Mouse (Mus musculus) liver, embryonic 15.5 days (tissue): ENCODE data around the gene Grik2. TPM values are rescaled to one million over a fixed set of nuclear protein-coding genes. Genes with fewer than 3 reads are reported as not detected.
A peak's percentile ranks its signal among the peaks of the same experiment; 100 is the strongest.

Source experiments
- ATAC-seq: fragments of 200-750 bp; cut with Nextera tagmentation; 2 replicates; pipeline ENCODE4 v1.8.0; 2017; ENCODE audit warnings: moderate number of reproducible peaks, mild to moderate bottlenecking, moderate library complexity; ENCODE audit not compliant: insufficient read depth
- H3K27ac ChIP-seq: fragments of 300-500 bp; sonication (generic); replicated peaks from 2 replicates; pipeline ENCODE4 v1.5.1; 2015; ENCODE audit warnings: mild to moderate bottlenecking, inconsistent platforms
- H3K27me3 ChIP-seq: fragments of 300-500 bp; sonication (generic); 2 replicates; pipeline ENCODE4 v1.6.1; 2015; ENCODE audit warnings: mild to moderate bottlenecking, inconsistent platforms
- H3K36me3 ChIP-seq: fragments of 300-500 bp; sonication (generic); replicated peaks from 2 replicates; pipeline ENCODE4 v1.6.1; 2015; ENCODE audit warnings: moderate library complexity, mild to moderate bottlenecking, inconsistent platforms
- H3K4me1 ChIP-seq: fragments of 300-500 bp; sonication (generic); replicated peaks from 2 replicates; pipeline ENCODE4 v1.6.1; 2015; ENCODE audit warnings: inconsistent platforms
- H3K4me2 ChIP-seq: fragments of 300-500 bp; sonication (generic); 2 replicates; pipeline ENCODE4 v1.6.1; 2015; ENCODE audit warnings: moderate library complexity, mild to moderate bottlenecking, inconsistent platforms
- H3K4me3 ChIP-seq: fragments of 300-500 bp; sonication (generic); replicated peaks from 2 replicates; pipeline ENCODE4 v1.5.1; 2015; ENCODE audit warnings: mild to moderate bottlenecking, inconsistent platforms
- H3K9ac ChIP-seq: fragments of 300-500 bp; sonication (generic); 2 replicates; pipeline ENCODE4 v1.6.1; 2015; ENCODE audit warnings: moderate library complexity, mild to moderate bottlenecking, inconsistent platforms
- H3K9me3 ChIP-seq: fragments of 300-500 bp; sonication (generic); replicated peaks from 2 replicates; pipeline ENCODE4 v1.6.1; 2016; ENCODE audit warnings: inconsistent platforms
- WGBS: fragments of 180-500 bp; shearing (Covaris S2); methylation state at CpG from one replicate; pipeline ENCODE4 v1.1.7; 2015; ENCODE audit warnings: mixed read lengths; ENCODE audit not compliant: insufficient replicate concordance; 5-methylcytosine and 5-hydroxymethylcytosine counted together
- polyA plus RNA-seq: library from polyadenylated mRNA; unstranded; fragments of >200 nt; fragmentation: Nextera tagmentation; extraction: Ambion mirVana; gene quantifications from 2 replicates; pipeline ENCODE4 v1.2.1, GENCODE M21; 2015

The Grik2 gene
- polyA plus RNA-seq, result 0.05 and 0.08 TPM in 2 replicates

DNA sequence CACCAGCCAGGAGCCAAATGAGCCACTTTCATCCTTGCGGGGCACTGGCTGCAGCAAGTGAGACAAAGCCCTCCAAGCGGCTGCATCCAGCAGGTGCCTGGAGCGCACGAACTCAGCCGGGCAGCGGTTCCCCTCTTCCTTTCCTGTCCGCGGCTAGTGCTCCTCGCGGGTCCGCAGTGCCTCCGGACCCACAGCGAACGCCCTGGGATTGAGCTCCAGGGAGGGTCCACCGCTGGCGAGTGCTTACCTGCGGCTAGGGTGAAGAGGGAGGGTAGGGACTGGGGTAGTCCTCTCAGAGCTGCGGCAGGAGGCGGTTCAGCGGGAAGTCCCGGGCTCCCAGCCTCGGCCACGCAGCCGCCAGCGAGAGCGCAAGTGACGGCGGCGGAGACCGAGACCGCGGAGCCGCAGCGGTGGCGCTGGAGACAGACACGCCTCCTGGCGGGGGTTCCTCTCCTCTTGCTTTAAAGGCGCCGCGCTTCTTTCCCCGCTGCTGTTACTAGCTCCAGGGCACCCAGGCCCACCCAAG is at the start of gene Grik2:
Gene Grik2, minus strand, starts transcription at position 386 of the 526 bp plus-strand sequence.
- ATAC-seq, result no peak

DNA sequence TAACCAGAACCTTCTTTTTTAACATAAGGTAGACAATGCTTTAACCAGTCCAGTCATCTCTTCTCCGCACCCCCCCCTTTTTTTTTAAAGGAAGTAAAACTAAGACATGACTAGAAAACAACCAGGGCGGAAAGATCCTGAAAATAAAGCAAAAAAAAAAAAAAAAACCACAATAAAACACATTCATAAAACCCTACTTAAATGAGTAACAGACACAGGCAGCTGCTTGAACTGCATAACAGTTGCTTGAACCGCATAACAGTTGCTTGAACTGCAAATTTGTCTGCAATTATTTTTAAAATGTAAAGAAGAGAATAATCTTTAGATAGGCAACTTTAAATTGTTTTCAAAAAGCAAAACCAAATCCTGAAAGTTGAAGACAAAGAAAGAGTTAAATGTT is 45.8 kb upstream of the Grik2 start:
- ATAC-seq, result no peak
- Histone ChIP-seq H3K27me3 (no peaks in the 10 kb centered on the region), H3K27ac (no peak overlapping the region), H3K4me2 (no peak overlapping the region), H3K4me1 (no peaks in the 10 kb centered on the region), H3K9ac (no peak overlapping the region), H3K9me3 (no peaks in the 10 kb centered on the region), H3K36me3 (no peaks in the 10 kb centered on the region), H3K4me3 (no peak overlapping the region)
- WGBS, result 53% methylated on average over 3 of the region's 3 CpGs

More for the DNA sequence above, at the start of gene Grik2:
- Histone ChIP-seq H3K36me3 (no peaks in the 10 kb centered on the region), H3K9ac (no peak within 1 kb of the TSS), H3K4me3 (peak within 1 kb of the TSS; percentile 40), H3K9me3 (no peaks in the 10 kb centered on the region), H3K4me2 (peak within 1 kb of the TSS; percentile 60), H3K4me1 (no peaks in the 10 kb centered on the region), H3K27me3 (peaks cover 23% of the 10 kb centered on the region), H3K27ac (no peak within 1 kb of the TSS)
- under 1% methylated on average over 41 of the region's 41 CpGs for WGBS

DNA sequence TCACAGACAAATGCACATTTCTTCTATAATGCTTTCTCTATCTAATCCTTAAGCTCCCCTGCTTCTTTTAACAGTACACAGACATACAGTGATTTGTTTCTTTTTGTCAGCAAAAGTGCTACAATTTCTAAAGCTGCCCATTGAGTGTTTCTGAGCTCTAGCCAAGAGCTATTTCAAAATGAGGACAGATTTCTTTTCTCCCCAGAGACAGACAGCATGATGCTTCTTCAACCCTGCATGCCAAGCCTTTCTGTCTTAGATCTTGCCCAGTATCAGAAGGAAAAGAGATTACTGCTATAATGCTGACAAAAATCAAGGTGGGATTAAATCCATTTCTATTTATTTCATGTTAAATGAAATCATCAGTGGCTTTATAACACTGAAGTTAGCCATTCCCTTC is 18.7 kb upstream of the Grik2 start:
- Histone ChIP-seq H3K4me2 (no peak overlapping the region), H3K4me1 (no peaks in the 10 kb centered on the region)
- ATAC-seq, result no peak

DNA sequence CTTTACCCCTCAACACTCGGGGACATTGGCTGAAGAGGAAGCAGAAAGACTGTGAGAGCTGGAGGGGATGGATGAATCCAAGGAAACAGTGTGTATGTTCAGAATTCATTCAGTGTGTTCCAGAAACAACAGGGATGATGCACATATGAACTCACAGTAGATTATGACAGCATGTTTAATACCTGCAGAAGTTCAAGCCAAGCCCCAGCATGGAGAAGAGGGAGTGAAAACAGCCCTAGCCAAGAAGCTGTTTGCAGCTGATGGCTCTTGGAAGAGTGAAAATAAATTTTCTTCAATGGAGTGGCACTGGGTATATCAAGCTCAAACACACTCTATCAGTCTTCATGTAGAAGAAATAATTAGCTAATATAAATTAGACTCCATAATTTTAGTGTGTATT is 12.4 kb upstream of the Grik2 start:
- 50% methylated on average over 1 of the region's 1 CpGs for WGBS
- ATAC-seq, result no peak
- H3K4me1 ChIP-seq, result no peaks in the 10 kb centered on the region
- H3K4me3 ChIP-seq, result no peak overlapping the region
- no peak overlapping the region for H3K4me2 ChIP-seq
- no peaks in the 10 kb centered on the region for H3K27me3 ChIP-seq
- H3K9ac ChIP-seq, result no peak overlapping the region
- H3K36me3 ChIP-seq, result no peaks in the 10 kb centered on the region
- H3K9me3 ChIP-seq, result no peaks in the 10 kb centered on the region
- H3K27ac ChIP-seq, result no peak overlapping the region

More for the DNA sequence above, 18.7 kb upstream of the Grik2 start:
- Histone ChIP-seq H3K27ac (no peak overlapping the region), H3K27me3 (no peaks in the 10 kb centered on the region), H3K4me3 (no peak overlapping the region), H3K36me3 (no peaks in the 10 kb centered on the region), H3K9ac (no peak overlapping the region), H3K9me3 (no peaks in the 10 kb centered on the region)

DNA sequence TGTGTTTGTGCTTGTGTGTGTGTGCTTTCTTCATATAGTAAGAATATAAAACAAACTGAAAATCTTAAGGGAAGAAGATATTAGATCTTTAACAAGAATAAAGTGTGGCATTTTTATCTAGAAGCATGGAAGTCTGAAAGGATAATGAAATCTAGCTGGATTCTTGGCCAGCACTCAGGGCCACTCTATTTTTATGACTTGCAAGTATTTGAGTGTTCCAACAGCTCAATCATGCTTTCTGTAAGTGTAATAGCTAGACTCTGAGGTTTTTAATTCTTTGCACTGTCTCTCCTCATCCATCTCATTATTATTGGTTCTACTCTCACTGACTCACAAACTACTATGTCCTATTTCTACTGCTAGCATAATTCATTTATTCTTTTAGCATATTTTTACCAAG is 5.6 kb upstream of the Grik2 start:
- no peak overlapping the region for H3K4me2 ChIP-seq
- ATAC-seq, result no peak
- no peak overlapping the region for H3K9ac ChIP-seq
- H3K9me3 ChIP-seq, result no peaks in the 10 kb centered on the region
- H3K36me3 ChIP-seq, result no peaks in the 10 kb centered on the region
- H3K4me1 ChIP-seq, result no peaks in the 10 kb centered on the region
- H3K27me3 ChIP-seq, result 0 out of 2 replicates have a peak, but pooled peaks cover 4% of the 10 kb centered on the region
- H3K27ac ChIP-seq, result no peak overlapping the region
- no peak overlapping the region for H3K4me3 ChIP-seq

DNA sequence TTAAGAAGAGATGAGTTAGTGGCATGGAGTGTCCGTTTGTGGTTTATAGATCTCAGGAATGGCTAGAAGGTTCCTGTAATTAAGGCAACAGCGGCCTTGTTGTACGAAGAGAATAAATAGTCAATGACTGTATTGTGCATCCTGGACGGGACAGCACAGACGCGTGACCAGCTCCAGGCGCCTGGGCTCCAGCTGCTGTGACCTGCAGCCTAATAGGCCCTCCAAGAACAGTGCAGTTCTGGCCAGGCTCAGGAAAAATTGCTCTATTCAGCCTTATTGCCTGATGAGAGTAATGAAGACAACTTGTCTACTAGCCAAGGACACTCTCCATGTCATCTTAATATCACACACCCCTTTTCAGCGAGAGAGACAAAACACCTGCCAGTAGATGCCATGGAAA is 1.8 kb upstream of the Grik2 start:
- no peak overlapping the region for H3K4me2 ChIP-seq
- H3K4me1 ChIP-seq, result no peaks in the 10 kb centered on the region
- no peak overlapping the region for H3K9ac ChIP-seq
- no peak for ATAC-seq
- no peak overlapping the region for H3K4me3 ChIP-seq
- no peaks in the 10 kb centered on the region for H3K36me3 ChIP-seq
- no peak overlapping the region for H3K27ac ChIP-seq
- H3K9me3 ChIP-seq, result no peaks in the 10 kb centered on the region
- H3K27me3 ChIP-seq, result peaks cover 17% of the 10 kb centered on the region
- WGBS, result 52% methylated on average over 8 of the region's 8 CpGs

DNA sequence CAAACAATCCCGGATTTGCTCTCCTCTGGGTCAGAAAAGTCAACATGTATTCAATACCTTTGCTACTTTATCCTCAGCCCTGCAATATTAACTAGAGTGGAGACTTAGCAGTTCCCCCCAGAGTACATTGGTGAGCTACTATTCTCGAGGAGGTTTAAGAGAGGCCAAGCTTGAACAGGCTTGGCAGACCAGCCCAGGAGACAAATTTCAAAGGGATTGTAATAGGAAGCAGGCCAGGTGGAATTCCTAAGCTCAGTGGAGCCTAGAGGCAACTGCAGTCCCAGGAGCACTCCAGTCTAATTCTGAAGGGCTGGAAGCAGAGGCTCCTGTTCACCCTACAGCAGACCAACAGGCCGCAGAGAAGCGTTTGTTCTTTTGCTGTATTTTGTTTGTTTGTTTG is 1.1 kb upstream of the Grik2 start:
- H3K27ac ChIP-seq, result no peak overlapping the region
- 29% methylated on average over 4 of the region's 4 CpGs for WGBS
- H3K27me3 ChIP-seq, result peaks cover 17% of the 10 kb centered on the region
- H3K4me1 ChIP-seq, result no peaks in the 10 kb centered on the region
- no peak for ATAC-seq
- H3K36me3 ChIP-seq, result no peaks in the 10 kb centered on the region
- no peak overlapping the region for H3K4me2 ChIP-seq
- H3K9ac ChIP-seq, result no peak overlapping the region
- no peak overlapping the region for H3K4me3 ChIP-seq
- H3K9me3 ChIP-seq, result no peaks in the 10 kb centered on the region

DNA sequence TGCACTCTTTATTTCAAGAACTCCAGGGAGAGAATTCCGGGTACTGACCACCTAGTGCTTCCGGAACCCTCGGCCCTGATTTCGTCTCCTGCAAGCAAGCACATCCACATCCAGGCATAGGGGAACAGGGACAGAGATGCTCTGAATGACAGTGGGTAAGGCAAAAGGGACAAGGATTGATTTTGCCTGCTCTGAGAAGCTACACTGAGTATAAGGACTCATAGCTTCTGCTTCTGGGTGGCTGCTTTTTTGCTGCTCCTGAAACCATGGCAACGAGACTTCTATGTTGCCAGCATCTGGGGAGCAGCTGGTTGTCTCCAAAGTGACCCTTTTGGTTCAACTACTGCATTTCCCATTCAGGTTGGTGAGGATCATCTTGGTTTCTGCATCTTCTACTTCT is 348 bp upstream of the Grik2 start:
- Histone ChIP-seq H3K36me3 (no peaks in the 10 kb centered on the region), H3K9ac (no peak overlapping the region)
- 16% methylated on average over 5 of the region's 5 CpGs for WGBS

DNA sequence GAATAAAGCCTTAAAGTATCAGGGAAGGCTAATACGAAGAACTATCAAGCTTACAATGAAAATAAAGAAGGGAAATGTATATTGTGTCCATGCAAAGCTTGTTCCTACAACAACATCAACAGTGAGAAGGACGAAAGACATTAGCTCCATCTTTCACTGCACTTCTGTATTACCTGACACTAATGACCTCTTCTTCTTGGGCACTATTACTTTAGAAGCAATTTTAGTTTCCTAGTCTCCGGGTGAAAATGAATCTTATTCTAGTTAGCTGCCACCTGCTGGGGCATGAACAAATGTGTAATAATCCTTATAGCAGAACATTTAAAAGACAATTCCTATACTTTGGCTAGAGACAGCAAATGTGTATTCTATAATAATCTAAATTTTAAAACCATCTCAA is 1.9 kb downstream of the Grik2 start:
- no peak overlapping the region for H3K4me3 ChIP-seq
- peaks cover 39% of the 10 kb centered on the region for H3K27me3 ChIP-seq
- no peak for ATAC-seq
- WGBS, result 36% methylated on average over 3 of the region's 3 CpGs
- no peaks in the 10 kb centered on the region for H3K36me3 ChIP-seq
- no peaks in the 10 kb centered on the region for H3K9me3 ChIP-seq
- no peak overlapping the region for H3K27ac ChIP-seq
- no peak overlapping the region for H3K4me2 ChIP-seq
- H3K9ac ChIP-seq, result no peak overlapping the region
- H3K4me1 ChIP-seq, result no peaks in the 10 kb centered on the region

More for the DNA sequence above, 348 bp upstream of the Grik2 start:
- Histone ChIP-seq H3K27me3 (peaks cover 18% of the 10 kb centered on the region), H3K4me3 (peak overlapping the region; percentile 40; the same call in 1 of the 2 replicates), H3K4me2 (peak overlapping the region; percentile 60), H3K27ac (no peak overlapping the region), H3K4me1 (no peaks in the 10 kb centered on the region), H3K9me3 (no peaks in the 10 kb centered on the region)
- ATAC-seq, result no peak

DNA sequence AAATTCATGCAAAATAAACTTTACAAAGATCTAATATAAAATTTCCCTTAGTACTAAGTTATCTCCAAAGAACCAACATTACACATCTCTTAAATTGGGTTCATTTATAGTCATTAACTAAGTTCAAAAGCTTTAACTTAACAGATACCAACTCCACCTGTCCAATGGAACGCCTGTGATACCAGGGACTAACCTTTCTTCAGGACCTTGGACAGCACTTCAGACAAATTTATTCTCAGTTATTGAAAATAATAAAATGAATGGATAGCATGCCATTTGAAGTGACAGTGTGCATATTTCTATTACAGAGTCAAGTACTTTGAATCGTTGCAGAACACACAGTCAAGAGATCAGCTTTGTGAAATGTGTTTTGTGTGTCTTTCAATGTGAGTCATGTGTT is 3.1 kb downstream of the Grik2 start:
- WGBS, result 23% methylated on average over 2 of the region's 2 CpGs
- ATAC-seq, result no peak

DNA sequence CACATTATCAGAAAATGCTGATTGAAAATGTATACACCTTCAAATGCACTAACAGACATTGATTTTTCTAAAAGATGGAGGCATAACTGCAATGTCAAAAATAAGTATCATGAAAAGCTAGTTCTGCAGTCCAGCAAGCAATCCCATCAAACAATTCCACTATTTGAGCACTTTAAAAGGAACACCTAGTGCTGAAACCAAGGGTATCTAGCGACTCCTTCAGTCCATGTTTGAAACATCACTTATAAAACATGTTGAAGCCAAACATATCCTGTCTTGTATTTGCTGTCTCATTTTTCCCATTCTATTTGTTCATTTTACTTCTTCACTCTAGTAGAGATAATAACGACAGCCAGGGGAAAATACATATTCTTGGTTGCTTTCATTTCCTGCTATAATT is 3.7 kb downstream of the Grik2 start:
- ATAC-seq, result no peak
- H3K4me1 ChIP-seq, result no peaks in the 10 kb centered on the region
- WGBS, result 11% methylated on average over 2 of the region's 2 CpGs
- peaks cover 39% of the 10 kb centered on the region for H3K27me3 ChIP-seq
- H3K9ac ChIP-seq, result no peak overlapping the region
- no peak overlapping the region for H3K4me2 ChIP-seq
- H3K9me3 ChIP-seq, result no peaks in the 10 kb centered on the region
- no peak overlapping the region for H3K27ac ChIP-seq
- no peaks in the 10 kb centered on the region for H3K36me3 ChIP-seq
- no peak overlapping the region for H3K4me3 ChIP-seq

More for the DNA sequence above, 3.1 kb downstream of the Grik2 start:
- Histone ChIP-seq H3K4me2 (no peak overlapping the region), H3K27ac (no peak overlapping the region), H3K9me3 (no peaks in the 10 kb centered on the region), H3K4me3 (no peak overlapping the region), H3K4me1 (no peaks in the 10 kb centered on the region), H3K36me3 (no peaks in the 10 kb centered on the region), H3K9ac (no peak overlapping the region), H3K27me3 (peaks cover 39% of the 10 kb centered on the region)
